Mouse (Mus musculus) kidney, postnatal 0 days (tissue): ENCODE results near the gene Phf7. TPM values are rescaled to one million over a fixed set of nuclear protein-coding genes. Genes with fewer than 3 reads are reported as not detected.

Source experiments
- ATAC-seq: fragments of 200-750 bp; cut with Nextera tagmentation; replicated peaks from 2 replicates; pipeline ENCODE4 v1.8.0; 2017; ENCODE audit warnings: low read depth, moderate number of reproducible peaks, moderate TSS enrichment, moderate library complexity; ENCODE audit not compliant: low FRiP score
- DNase-seq: peaks from one replicate; pipeline ENCODE4 v3.0.0-alpha.2; 2016; ENCODE audit warnings: low spot score
- H3K27ac ChIP-seq: fragments of 300-500 bp; sonication (generic); 2 replicates; pipeline ENCODE4 v1.5.1; 2014; ENCODE audit warnings: mild to moderate bottlenecking
- H3K27me3 ChIP-seq: fragments of 300-500 bp; sonication (generic); 2 replicates; pipeline ENCODE4 v1.6.1; 2014; ENCODE audit warnings: low read length, mixed read lengths; ENCODE audit not compliant: insufficient read depth
- H3K36me3 ChIP-seq: fragments of 300-500 bp; sonication (generic); 2 replicates; pipeline ENCODE4 v1.6.1; 2014; ENCODE audit warnings: low read length, mixed read lengths; ENCODE audit not compliant: insufficient read depth
- H3K4me1 ChIP-seq: fragments of 300-500 bp; sonication (generic); replicated peaks from 2 replicates; pipeline ENCODE4 v1.6.1; 2014; ENCODE audit warnings: antibody characterized with exemption, low read length, mixed read lengths; ENCODE audit not compliant: insufficient read depth
- H3K4me2 ChIP-seq: fragments of 300-500 bp; sonication (generic); 2 replicates; pipeline ENCODE4 v1.6.1; 2014; ENCODE audit warnings: mild to moderate bottlenecking, low read length, moderate library complexity, mixed read lengths
- H3K4me3 ChIP-seq: fragments of 300-500 bp; sonication (generic); replicated peaks from 2 replicates; pipeline ENCODE4 v1.5.1; 2014; ENCODE audit warnings: low read depth, low read length
- H3K9ac ChIP-seq: fragments of 300-500 bp; sonication (generic); 2 replicates; pipeline ENCODE4 v1.6.1; 2014; ENCODE audit warnings: low read depth, low read length
- H3K9me3 ChIP-seq: fragments of 300-500 bp; sonication (generic); replicated peaks from 2 replicates; pipeline ENCODE4 v1.6.1; 2016; ENCODE audit warnings: low read length, inconsistent platforms, mixed read lengths
- CTCF ChIP-seq: IDR thresholded peaks from 2 replicates; pipeline ENCODE4 v1.5.1; 2016; ENCODE audit warnings: antibody characterized with exemption, low read depth, mild to moderate bottlenecking, moderate library complexity
- WGBS: fragments of 180-500 bp; shearing (Covaris S2); extraction: QIAGEN DNeasy Blood & Tissue Kit; methylation state at CpG from one replicate; pipeline ENCODE4 v1.1.7; 2014; 5-methylcytosine and 5-hydroxymethylcytosine counted together
- polyA plus RNA-seq: library from polyadenylated mRNA; unstranded; fragments of >200 nt; fragmentation: Nextera tagmentation; extraction: Ambion mirVana; gene quantifications from 2 replicates; pipeline ENCODE4 v1.2.1, GENCODE M21; 2015

Gene Phf7
- polyA plus RNA-seq, 1 experiment from 2014 or later: 18.1 TPM

- DNase-seq (no peak), ATAC-seq (no peak)
- Histone ChIP-seq H3K27ac (no peak overlapping the region), H3K9ac (no peak overlapping the region), H3K4me3 (no peak overlapping the region), H3K27me3 (no peaks in the 10 kb centered on the region), H3K4me2 (no peak overlapping the region), H3K9me3 (no peaks in the 10 kb centered on the region), H3K36me3 (no peaks in the 10 kb centered on the region), H3K4me1 (no peaks in the 10 kb centered on the region)
- 89% methylated on average over 6 of the region's 6 CpGs for WGBS
- TF ChIP-seq CTCF: no peak
Measured at GRCm38 (mm10) chr14:31211854-31212253, 39.3 kb downstream of the Phf7 start.

- Histone ChIP-seq H3K4me2 (no peak overlapping the region), H3K4me3 (no peak overlapping the region), H3K27ac (no peak overlapping the region), H3K27me3 (no peaks in the 10 kb centered on the region), H3K9me3 (no peaks in the 10 kb centered on the region), H3K9ac (no peak overlapping the region), H3K4me1 (peaks cover 11% of the 10 kb centered on the region), H3K36me3 (no peaks in the 10 kb centered on the region)
- ATAC-seq: no peak
- no peak for TF ChIP-seq CTCF
- 66% methylated on average over 4 of the region's 4 CpGs for WGBS
- no peak for DNase-seq
Measured at GRCm38 (mm10) chr14:31209133-31209557, 42.0 kb downstream of the Phf7 start.

- no peaks in the 10 kb centered on the region for H3K27me3 ChIP-seq
- TF ChIP-seq CTCF: no peak
- H3K9ac ChIP-seq: no peak within 1 kb of the TSS
- DNase-seq (no peak), ATAC-seq (no peak)
- H3K4me1 ChIP-seq: peaks cover 12% of the 10 kb centered on the region
- H3K27ac ChIP-seq: no peak within 1 kb of the TSS
- no peaks in the 10 kb centered on the region for H3K9me3 ChIP-seq
- H3K36me3 ChIP-seq: peaks cover 4% of the 10 kb centered on the region; the same call in 1 of the 2 replicates
- peak within 1 kb of the TSS; percentile 94 for H3K4me2 ChIP-seq
- 52% methylated on average over 2 of the region's 2 CpGs for WGBS
- no peak within 1 kb of the TSS for H3K4me3 ChIP-seq
Measured at GRCm38 (mm10) chr14:31208084-31208483, 43.0 kb downstream of the Phf7 start, which contains the start of gene Tnnc1. Tnnc1 (plus strand) TSS chr14:31208312.

- Histone ChIP-seq H3K27me3 (no peaks in the 10 kb centered on the region), H3K4me1 (peaks cover 12% of the 10 kb centered on the region), H3K9me3 (no peaks in the 10 kb centered on the region), H3K4me3 (peak overlapping the region; percentile 83), H3K27ac (no peak overlapping the region), H3K36me3 (peaks cover 11% of the 10 kb centered on the region), H3K4me2 (peak overlapping the region; percentile 94), H3K9ac (peak overlapping the region; percentile 91)
- TF ChIP-seq CTCF: no peak
- ATAC-seq (no peak), DNase-seq (no peak)
- 79% methylated on average over 13 of the region's 13 CpGs for WGBS
Measured at GRCm38 (mm10) chr14:31207070-31207830, 43.9 kb downstream of the Phf7 start.

- H3K9me3 ChIP-seq: no peaks in the 10 kb centered on the region
- WGBS: under 1% methylated on average over 48 of the region's 48 CpGs
- DNase-seq: peak; percentile 97
Measured at GRCm38 (mm10) chr14:31206472-31206981, 44.6 kb downstream of the Phf7 start.

GRCm38 (mm10) chr14:31205562-31206467, 45.3 kb downstream of the Phf7 start:
- Histone ChIP-seq H3K27ac (peak overlapping the region; percentile 90), H3K9ac (peak overlapping the region; percentile 91), H3K4me1 (peaks cover 12% of the 10 kb centered on the region), H3K9me3 (no peaks in the 10 kb centered on the region), H3K36me3 (peaks cover 24% of the 10 kb centered on the region), H3K27me3 (no peaks in the 10 kb centered on the region), H3K4me3 (peak overlapping the region; percentile 83), H3K4me2 (peak overlapping the region; percentile 94)
- ATAC-seq (peak; percentile 49), DNase-seq (peak; percentile 63)
- TF ChIP-seq CTCF: no peak
- WGBS: under 1% methylated on average over 39 of the region's 39 CpGs

More at GRCm38 (mm10) chr14:31206472-31206981, 44.6 kb downstream of the Phf7 start:
- Histone ChIP-seq H3K4me1 (peaks cover 12% of the 10 kb centered on the region), H3K4me3 (peak overlapping the region; percentile 83), H3K9ac (peak overlapping the region; percentile 91), H3K4me2 (peak overlapping the region; percentile 94), H3K27ac (peak overlapping the region; percentile 90), H3K27me3 (no peaks in the 10 kb centered on the region), H3K36me3 (peaks cover 17% of the 10 kb centered on the region)
- peak; percentile 62 for ATAC-seq
- no peak for TF ChIP-seq CTCF
